ENCODE assay signal across 14 mouse cellular contexts in the genomic region with DNA sequence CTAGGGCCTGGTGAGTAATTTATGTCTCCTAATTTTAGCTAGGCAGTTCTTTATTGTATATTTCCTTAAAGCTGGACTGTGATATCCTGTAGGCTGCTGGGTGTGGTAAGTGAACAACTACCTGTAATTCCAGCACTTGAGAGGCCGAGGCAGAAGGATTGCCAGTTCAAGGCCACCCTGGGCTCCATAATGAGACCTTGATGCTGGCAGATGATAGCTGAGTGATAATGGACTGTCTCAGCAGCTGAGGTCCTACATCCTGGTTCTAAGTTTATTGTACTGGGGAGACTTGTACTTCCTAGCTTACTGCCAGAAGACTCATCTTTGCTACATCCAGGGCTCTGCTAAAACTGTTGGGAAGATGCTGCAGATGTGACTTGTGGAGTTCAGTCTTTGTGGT.
"Had no signal": no experiment of that assay in that cellular context is flagged by ENCODE, and none has a peak within 500 bp of the region (broad histone marks: within the 10 kb centered on the region; RNA-seq: fewer than 3 reads in every experiment).

No protein-coding gene starts in this region.

- ATAC-seq: intestine, postnatal 0 days; lung, postnatal 0 days had no signal

- H3K4me2 ChIP-seq: lung, embryonic 14.5 days; midbrain, embryonic 11.5 days had no signal

- H3K27me3 ChIP-seq: megakaryocyte, embryonic 14.5 days had no signal

- H3K9ac ChIP-seq: lung, embryonic 14.5 days had no signal

- H3K27ac ChIP-seq: kidney, postnatal 0 days; layer of hippocampus, adult 2 months; macrophage had no signal

- H3K9me3 ChIP-seq: megakaryocyte, embryonic 14.5 days had no signal

- H3K4me3 ChIP-seq: layer of hippocampus, adult 2 months; megakaryocyte, embryonic 14.5 days had no signal

- DNase-seq: kidney, adult 2 months; kidney, postnatal 25 days; layer of hippocampus, adult 9-11 months; lung, embryonic 14.5 days; midbrain, embryonic 14.5 days; thymus, adult 18-20 months; thymus, postnatal 36 days had no signal
